Mouse (Mus musculus) activated CD4-positive, CD25-positive, alpha-beta regulatory T cell, adult 4 months (primary cell): ENCODE data around the gene Prkra. TPM values are rescaled to one million over a fixed set of nuclear protein-coding genes. Genes with fewer than 3 reads are reported as not detected.

Source experiments
- ATAC-seq: one replicate; pipeline ENCODE4 v1.8.0; 2017
- polyA plus RNA-seq, 2 experiments: library from polyadenylated mRNA; unstranded; fragments of 100-300 nt; shearing (Covaris generic); gene quantifications; one replicate each; pipeline ENCODE4 v1.2.1; 2017

Prkra gene
- 10 to 100 TPM; 10.1 to 16.4 TPM for polyA plus RNA-seq

DNA sequence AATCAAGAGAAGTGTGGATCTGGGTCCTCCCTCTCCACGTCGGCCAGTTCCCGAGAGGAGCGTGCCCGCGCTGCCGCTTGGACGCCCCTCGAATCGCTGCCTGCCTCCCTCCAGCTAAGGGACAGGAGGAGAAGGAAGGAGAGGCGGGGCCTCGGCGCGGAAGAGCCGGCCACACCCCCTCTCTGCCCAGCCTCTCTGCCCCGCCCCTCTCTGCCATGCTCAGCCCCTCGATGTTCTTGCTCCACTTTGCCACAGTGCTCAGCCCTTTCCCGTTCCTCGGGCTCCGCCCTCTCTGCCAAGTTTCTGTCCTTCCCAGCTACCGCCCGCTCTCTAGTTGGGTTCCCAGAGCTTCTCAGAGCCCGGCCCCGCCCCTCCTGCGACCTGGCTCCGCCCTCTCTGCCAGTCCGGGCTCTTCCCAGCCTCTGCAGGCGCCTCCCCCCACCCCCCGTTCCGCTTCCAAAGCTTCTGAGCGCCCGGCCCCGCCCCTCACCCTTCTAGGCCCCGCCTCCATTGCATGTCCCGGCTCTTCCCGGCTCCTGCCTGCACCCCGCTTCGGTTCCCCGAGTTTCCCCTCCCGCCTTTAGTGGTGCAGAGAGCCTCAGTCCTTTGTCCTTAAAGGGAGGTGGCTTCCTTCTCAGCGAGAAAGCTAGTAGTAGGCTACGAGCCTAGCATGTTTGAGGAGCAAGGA is at the start of gene Prkra, which contains the start of gene Pjvk:
Prkra (minus strand) TSS at position 133 of the 688 bp plus-strand sequence.
Pjvk (plus strand) TSS at position 594 of the 688 bp plus-strand sequence.
- peak; percentile 95 for ATAC-seq

DNA sequence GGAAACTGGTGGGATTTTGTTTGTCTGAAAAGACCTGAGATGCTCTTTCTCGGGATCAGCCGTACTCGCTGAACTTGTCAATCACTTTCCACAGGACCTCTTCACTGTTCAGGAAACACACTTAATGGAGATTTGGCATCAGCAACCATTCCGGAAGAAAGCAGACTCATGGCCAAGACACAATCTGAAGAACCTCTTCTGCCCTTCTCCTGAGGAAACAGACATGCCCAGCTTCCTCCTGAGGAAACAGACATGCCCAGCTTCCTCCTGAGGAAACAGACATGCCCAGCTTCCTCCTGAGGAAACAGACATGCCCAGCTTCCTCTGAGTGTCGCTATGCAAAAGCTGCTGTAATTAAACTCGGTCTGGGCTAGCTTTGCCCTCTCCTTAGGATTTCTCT is 47.5 kb upstream of the Prkra start:
- ATAC-seq: no peak

DNA sequence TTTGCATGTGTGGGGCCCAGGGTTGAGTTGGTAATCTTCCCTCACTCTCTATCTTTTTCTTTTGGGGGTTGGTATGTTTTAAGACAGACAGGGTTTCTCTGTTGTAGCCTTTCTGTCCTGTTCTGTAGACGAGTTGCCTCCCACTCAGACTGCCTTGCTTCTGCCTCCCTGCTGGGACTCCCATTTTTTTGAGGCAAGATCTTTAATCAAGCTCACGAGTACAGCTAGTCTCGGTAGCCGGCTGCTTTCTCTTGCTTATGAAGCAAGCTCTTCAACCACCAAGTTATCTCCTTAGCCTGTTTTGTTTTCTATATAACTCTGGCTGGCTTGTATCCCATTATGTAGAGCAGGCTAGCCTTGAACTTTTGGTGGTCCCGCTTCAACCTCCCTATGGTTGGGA is 46.0 kb upstream of the Prkra start:
- no peak for ATAC-seq

DNA sequence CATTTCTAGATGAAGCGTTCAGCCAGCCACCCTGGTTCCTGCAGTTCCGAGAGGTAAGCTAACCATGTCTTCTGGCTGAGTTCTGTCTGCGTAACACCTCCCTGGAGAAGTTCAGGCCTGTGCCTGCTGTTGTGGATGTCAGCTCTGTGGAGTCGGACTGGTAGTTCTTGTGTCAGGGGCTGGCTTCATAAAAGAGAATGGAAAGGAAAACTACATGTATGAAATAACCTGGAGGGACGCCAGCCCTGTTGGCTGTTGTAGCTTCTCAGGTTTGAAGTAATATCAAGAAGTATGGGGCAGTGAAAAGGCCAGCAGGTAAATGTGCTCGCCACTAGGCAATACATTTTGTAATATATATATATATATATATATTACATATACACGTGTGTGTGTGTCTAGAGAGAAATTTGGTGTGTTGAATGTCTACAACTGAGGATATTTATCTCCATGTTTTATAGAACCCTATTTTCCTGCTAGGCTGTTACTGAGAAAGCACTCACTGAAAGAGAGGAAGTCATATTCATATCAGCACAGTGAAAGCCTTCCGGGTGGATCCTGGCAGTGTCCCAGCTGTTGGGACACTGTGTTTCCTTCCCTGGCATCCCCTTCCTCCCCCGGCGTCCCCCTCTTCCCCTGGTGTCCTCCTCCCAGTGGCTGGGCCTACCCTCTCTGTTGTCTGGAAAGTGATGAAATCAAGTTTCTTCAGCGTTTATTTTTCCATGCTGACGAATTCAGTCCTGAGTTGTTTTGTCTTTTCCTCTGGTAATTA is 42.8 kb upstream of the Prkra start:
- ATAC-seq: no peak

DNA sequence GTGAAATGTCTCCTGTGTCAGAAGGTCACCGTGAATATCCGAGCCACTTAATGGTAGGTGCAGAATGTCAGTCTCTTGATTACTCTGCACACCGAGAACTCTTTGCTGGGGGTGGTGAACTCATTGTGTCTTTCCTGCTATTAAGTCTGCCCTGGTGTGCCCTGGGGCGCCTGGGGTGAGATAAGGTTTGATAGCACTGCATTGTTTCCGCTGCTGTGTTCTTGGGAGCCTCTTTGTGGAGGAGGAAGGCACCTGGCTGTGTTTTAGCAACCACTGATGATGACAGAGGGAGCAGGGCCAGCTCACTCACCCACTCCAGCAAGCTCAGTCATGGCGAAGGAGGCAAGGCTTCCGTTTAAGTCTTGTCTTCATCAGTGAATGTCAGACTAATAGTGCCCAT is 40.3 kb upstream of the Prkra start:
- ATAC-seq: no peak

DNA sequence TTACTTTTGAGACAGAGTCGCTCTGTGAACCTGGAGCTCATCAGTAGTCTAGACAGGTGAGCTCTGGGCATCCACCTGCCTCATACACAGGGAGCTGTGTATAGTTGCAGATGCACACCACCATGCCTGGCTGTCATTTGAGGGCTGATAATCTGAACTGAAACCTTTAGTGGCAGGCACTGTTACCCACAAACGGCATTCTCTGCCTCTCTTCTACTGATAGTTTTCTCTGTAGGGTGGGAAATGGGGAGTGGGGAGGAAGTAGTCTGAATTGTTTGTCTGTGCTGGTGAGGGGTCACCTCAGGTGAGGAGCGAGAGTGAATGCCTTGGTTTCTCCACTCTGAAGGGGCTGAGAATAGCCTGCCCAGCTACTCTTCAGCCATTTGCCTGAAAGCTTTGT is 39.8 kb upstream of the Prkra start:
- ATAC-seq: no peak

DNA sequence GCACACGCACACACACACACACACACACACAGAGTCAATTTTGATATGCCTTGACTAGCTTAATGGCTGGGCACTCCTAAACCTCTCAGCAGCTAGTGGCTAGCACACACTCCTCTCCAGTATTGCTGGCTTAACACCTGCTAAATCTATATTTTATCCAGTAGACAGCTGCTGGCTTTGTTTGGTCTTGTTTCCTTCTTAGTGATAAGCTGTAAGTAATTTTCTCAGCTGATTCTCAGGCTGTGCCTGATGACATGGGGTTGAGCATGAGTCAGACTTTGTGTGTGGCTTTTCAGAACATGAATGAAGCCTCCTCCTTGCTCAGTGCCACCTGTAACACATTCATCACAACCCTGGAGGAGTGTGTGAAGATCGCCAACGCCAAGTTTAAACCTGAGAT is 39.2 kb upstream of the Prkra start:
- ATAC-seq: no peak

DNA sequence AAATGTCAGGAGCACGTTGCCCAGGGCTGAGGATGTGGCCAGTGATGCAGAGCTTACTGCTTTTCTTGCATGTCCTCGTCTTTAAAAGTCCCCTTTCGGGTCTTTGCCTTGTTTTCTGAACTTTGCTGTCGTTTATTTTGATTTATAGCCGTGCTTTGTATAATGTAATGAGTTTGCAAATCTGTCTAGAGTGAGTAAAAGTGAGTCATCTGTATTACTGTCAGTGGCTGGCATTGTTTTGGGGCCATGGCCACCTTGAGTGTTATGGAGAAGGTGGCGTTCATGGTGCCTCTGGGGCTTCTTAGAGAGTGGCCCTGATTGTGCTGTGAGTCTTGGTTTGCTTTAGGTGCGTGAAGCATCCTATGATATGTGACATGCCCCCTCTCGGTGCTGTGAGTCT is 34.5 kb upstream of the Prkra start:
- ATAC-seq: no peak

DNA sequence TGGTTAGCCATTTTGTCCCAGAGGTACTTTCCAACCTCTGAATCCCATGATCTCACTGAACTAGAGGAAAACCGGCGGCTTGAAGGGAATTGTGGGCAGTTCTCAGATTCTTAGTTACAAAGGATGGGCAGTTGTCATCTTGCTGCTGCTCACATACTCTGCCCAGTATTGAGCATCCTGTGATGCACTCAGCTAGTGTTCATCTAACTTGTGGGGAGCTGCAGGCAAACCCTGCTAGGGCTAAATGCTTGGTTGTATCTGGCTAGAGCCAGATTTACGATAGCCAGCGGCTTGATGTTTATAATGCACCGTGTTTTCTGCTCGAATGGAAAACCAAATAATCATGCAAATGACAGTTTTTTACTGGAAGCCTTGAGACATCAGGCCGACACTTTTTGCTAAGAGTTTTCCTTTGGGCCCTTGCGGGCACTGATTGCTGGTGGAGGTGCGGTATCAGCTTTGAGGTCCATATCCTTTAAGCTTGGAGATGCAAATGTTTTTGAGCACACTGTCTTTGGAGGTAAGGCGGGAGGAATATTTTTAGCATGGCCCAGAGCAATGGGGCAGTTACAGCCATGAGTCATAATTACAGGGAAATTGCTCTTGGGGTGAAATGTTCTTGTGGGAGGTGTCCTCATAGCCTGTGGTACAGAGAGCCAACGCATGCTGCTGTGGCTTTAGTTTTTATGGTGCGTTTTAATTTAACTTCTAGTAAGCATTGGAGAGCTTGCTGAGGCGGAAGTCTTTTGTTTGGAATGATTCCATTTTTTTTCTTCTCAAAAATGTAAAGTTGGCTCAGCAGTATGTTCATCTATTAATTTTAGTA is 28.8 kb upstream of the Prkra start:
- ATAC-seq: no peak

DNA sequence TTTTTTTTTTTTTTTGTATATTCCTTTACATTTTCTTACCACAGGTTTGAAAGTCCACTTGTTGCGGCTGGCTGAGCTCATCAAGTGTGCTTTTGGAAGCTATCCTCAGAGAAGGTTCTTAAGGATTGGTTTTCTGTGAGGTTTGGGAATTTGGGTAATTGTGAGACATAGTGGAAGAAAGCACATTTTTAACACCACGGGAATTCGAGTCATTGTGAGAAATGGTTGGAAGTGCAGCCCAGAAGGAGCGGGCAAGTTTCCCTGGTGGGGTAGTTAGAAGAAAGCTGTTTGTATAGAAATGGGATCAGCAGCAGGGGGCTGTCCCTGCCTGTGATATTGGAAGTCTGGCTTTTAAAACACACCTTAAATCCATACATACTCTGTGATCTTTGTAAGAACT is 28.1 kb upstream of the Prkra start:
- no peak for ATAC-seq

DNA sequence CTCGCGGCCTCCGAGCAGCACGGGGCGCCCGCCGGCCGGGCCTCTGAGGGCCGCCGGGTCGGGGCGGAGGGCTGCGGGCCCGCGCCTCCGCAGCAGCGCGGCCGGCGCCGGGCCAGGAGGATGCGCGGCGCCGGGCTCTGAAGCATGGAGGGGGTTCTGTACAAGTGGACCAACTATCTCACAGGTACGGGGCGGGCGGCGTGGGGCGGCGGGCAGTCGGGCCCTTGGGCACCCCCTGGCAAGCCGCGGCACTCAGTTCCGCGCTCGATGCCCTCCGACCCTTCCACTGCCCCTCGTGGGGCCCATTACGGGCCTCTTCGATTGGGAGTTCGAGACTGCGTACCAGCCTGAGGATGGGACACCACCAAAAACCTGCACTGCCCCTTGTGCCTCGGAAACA is 27.6 kb upstream of the Prkra start:
- ATAC-seq: peak; percentile 14

DNA sequence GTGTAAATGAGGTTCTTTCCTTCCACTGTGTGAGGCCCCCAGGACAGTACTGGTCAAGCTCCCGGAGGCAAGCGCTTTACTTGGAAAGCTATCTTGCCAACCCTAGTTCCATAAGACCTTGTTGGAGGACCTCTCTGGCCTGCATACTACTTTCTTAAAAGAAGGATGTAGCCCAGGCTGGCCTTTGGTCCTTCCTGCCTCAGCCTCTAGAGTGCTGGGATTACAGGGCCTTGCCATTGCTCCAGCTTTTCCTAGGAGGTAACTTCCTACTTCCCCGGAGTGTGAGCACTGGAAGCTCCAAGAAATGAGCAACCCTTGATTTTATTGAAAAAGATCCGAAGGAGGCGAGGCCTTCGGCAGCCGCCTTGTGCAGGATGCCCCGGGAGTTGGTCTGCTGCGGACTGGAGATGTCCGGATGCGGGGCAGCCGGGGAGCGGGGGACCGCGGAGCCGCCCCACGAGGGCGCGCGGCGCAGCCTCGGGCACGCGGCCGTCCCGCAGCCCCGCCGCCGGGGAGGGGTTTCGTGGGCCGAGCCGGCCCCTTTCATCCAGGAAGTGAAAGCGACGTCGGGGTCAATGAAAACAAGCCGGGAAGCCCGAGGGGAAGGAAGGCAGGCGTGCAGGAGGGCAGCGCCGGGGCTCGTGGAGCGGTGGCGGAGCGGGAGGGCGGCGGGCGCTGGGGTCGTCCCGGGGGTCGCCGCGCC is 27.1 kb upstream of the Prkra start, which contains the start of gene Plekha3:
Plekha3 (plus strand) TSS at position 557 of the 703 bp plus-strand sequence.
- ATAC-seq: peak; percentile 50

DNA sequence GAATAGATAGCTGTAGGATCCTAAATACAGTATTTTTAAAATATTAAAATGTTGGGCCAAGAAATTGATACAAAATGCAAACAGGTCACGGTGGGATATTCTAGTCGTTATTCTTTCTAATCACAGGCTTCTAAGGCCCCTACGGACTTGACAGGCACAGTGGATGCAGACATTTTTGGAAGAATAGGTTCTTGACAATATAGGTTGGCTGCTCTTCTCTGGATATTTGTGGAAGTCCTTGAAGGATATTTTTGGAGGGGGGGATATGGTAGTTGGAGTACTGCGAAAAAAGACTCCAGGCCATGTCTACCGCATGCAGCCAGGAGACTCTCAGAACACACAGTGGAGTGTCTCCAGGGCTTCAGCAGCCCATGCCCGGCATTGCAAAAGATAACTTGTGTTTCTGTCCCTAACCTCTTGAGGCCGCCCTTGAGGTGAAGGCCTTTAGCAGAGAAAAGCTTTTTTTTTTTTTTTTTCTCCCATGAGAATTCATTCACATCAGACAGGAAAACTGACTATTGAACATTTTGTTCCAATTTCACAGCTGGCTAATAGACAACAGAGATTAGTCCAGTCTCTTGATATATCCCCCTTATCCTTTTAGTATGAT is 25.8 kb upstream of the Prkra start:
- peak; percentile 25 for ATAC-seq

DNA sequence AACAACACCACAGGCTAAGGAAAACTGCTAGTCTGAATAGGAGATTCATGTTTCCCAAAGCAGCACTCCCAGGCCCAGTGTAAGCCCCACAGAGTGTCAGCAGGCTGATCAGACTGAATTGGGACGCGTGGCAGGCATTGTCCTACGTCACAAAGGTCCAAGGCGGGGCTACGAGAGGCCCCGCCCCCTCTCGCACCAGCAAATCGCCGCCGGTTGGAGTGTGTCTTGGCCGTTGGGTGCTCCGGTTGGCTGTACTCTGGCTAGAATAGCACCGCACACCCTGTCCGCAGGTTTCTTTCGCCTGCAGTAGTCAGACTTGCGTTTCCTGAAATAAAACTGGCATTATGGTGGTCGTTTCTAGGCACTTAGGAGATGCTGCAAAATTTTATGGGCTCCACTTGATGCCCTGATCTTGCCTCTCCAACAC is 25.2 kb upstream of the Prkra start, which contains the start of gene Fkbp7:
Fkbp7 (minus strand) TSS at position 151 of the 427 bp plus-strand sequence.
- peak; percentile 87 for ATAC-seq

DNA sequence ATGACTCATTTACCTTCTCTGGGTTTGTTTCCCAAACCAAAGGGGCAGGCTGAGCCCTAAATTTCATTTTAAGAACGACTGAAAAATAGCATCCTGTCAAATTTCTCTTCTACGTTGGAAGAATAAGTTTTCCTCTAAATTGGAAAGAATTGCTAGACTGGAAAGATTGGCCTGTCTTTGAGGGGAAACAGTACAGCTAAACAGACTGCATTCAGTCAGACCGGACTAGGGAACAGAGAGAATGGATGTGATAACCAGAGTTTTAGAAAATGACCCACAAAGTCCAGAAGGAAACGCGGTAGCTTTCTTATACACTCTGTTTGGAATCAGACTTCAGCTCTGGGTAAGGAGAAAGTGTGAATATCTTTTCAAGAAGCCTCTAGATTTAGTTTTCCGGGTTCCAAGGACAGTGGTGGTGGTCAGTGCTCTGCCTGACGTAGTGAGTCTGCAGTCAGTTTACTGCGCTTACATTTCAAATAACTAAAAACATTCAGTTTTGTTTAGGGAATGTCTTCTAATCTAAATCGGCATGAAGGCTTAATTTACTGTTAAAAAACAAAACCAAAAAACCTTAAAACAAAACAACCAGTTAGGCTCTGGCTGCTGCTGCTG is 24.4 kb upstream of the Prkra start:
- no peak for ATAC-seq

DNA sequence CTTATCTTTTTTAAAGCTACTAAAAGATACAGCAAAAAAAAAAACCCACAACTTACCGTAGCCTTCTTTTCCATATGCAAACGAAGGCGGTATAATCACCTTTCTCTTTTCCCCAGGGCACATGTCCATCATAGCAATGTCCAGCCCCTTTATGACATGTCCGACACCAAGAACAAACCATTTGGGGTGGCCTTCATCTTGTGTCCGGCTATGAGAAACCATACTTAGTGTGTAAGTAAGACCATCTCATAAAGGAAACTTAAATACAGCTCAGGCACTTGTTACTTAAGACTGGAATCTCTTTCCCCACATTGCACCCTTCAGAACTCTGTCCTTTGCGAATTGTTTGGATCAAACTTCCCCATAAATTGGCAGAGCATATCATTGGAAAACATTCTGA is 23.8 kb upstream of the Prkra start:
- no peak for ATAC-seq

DNA sequence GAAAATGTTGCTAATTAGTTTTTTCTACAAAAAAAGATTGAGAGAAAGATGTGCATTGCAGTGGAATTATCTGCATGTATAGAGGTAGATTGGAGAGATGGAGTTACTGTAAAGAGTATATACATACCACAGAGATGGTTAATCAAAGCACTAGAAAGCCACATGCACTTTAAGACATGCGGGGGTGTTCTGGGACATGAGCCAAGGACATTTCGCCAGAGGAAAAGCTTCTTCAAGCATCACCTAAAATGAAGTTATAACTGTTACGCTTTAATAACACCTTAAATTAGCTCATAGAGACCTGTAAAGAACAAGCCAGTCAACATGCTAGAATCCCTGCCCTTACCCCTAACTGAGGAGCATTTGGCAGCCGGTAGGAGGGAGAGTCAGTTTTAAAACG is 19.4 kb upstream of the Prkra start:
- no peak for ATAC-seq

DNA sequence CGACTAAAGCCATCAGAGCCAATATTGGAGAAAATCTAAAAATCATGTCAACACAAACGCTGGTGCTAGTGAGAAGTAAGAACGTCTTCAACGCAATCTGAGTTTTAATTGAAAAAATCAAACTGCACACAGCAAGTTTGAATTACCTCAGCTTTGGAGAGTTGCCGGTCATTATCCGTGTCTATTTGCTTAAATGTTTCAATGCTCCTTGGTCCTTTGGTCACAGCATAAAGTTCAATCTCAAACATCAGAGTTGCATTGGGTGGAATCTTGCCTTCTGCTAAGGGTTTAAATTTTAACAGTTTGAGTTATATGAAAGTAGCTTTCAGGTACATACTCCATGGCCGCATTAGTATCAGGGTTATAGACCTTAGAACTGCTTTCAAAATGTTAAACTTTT is 17.7 kb upstream of the Prkra start:
- ATAC-seq: no peak

DNA sequence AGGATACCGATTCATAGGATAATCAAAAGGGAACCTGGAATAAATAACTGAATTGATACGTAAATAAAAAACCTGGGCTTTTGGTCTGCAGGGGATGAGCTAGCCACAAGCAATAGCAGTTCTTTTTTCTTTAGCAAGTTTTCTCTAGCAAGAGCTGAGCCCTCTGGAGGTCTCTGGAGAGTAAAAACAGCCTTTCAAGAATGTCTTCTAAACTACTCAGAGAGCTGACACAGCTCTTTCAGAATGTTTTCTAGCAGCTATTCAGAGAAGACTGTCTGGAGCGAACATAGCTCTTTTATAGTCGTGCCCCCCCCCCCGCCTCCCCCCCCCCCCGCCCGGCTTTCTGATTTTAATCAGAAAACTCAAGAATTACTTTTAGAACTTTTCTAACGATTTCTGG is 11.6 kb upstream of the Prkra start:
- ATAC-seq: no peak

DNA sequence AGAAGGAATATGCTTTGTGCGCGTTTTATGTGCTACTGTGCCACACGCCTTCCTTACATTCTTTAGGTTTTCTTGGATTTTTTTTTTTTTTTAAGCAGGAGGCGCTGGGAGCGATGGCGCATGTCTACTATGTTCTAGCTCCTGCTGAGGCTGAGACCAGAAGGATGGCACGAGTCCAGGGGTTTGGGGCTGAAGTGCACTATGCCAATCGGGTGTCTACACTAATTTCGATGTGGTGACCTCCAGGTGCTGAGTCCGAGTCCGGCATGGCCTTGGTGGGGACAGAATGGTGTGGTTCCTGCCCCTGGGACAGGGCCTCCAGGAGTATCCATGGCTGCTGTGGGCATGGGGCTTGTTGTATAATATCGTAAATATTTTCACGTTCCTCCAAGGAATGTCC is 10.7 kb upstream of the Prkra start:
- ATAC-seq: no peak

DNA sequence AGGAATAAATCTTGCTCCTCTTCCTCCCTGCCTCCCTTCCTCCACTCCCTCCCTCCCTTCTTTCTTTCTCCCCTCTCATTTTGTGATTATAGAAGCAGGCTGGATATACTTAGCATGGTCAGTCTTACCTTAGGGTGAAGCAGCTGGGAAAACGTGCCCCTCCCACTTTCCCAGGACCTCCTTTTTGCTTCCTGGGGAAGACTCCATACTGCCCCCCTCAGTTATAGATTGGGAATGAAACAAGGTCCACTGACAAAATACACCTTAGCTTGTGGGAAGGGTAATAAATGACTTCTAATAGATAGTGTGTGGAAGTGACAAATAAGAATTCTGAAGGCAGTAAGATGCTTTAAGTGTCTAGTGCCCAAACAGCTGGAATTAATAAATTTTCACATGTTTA is 8.2 kb upstream of the Prkra start:
- ATAC-seq: no peak

DNA sequence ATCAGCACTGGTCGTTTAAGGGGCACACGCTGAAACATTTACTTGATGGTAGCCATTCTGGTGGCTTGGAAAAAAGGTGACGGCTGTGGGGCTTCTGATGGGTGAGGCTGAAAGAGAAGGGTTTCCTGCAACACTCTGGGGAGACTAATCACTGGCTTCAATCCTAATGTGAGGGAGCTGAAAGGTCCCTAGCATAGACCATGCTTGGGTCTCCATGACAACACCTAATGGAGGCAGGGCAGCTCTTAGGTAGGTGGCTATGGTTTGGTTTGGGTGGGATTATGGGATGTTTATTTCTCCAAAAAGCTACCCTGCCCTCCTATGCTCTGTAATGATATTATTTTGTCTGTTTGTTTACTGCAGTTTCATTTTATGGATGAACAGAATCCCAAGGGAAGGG is 7.6 kb upstream of the Prkra start:
- ATAC-seq: no peak
